Mouse (Mus musculus) liver, adult 2 months (tissue): ENCODE measurements around the gene Cdh12.

Experiments
- CTCF ChIP-seq: fragments of 200-500 bp; IDR thresholded peaks from 2 replicates; pipeline ENCODE4 v1.5.1; 2011; ENCODE audit warnings: low read depth, low read length, control low read depth
- POLR2A ChIP-seq: fragments of 200-500 bp; IDR thresholded peaks from 2 replicates; pipeline ENCODE4 v1.6.1; 2011; ENCODE audit warnings: low read length, control low read depth; ENCODE audit not compliant: insufficient read depth; ENCODE audit errors: extremely low read depth

- no peak for TF ChIP-seq CTCF
- no peak for TF ChIP-seq POLR2A
Measured at GRCm38 (mm10) chr15:20448861-20449663, at the start of gene Cdh12.
